Mouse (Mus musculus): Measurements from ENCODE around the gene Tnrc6b.

DNA sequence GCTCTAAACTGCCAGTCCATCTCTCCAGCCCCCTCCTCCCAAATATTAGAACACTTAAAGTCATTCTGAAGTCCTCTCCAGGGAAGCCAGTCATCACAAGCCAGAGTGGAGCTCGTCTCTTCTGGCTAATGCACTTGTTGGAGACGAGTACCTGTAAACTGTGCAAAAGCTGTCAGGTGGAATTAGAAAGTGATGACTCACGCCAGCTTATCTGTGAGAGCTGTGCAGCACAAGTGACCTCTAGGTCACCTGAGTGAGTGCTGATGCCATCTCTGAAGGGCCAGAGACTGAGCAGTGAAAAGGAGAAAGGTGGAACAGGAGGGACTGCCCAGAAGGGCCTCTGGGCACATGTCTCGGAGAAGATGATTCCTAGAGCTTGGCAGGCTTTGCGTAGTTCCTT, 9.1 kb downstream of the Tnrc6b start:
- TF ChIP-seq CTCF (IDR thresholded peaks at IDR 0.05; ENCODE audit: insufficient read depth, low read depth, low read length): no peak
- no peak for TF ChIP-seq POLR2A (IDR thresholded peaks at IDR 0.05; ENCODE audit: insufficient read depth, low read depth, low read length)
